Mouse (Mus musculus) hindbrain, postnatal 0 days (tissue): ENCODE measurements around the gene Sebox. TPM values are rescaled to one million over a fixed set of nuclear protein-coding genes. Genes with fewer than 3 reads are reported as not detected.

Source experiments
- ATAC-seq: fragments of 200-750 bp; cut with Nextera tagmentation; 2 replicates; pipeline ENCODE4 v1.8.0; 2017; ENCODE audit warnings: mild to moderate bottlenecking, moderate TSS enrichment, moderate library complexity
- DNase-seq: peaks from one replicate; pipeline ENCODE4 v3.0.0-alpha.2; 2015; ENCODE audit warnings: low spot score
- H3K27ac ChIP-seq: fragments of 300-500 bp; sonication (generic); 2 replicates; pipeline ENCODE4 v1.5.1; 2014; ENCODE audit warnings: mild to moderate bottlenecking
- H3K27me3 ChIP-seq: fragments of 300-500 bp; sonication (generic); 2 replicates; pipeline ENCODE4 v1.6.1; 2014; ENCODE audit warnings: low read length, mixed read lengths; ENCODE audit not compliant: insufficient read depth
- H3K36me3 ChIP-seq: fragments of 300-500 bp; sonication (generic); 2 replicates; pipeline ENCODE4 v1.6.1; 2014; ENCODE audit warnings: low read length, mixed read lengths; ENCODE audit not compliant: insufficient read depth
- H3K4me1 ChIP-seq: fragments of 300-500 bp; sonication (generic); 2 replicates; pipeline ENCODE4 v1.6.1; 2014; ENCODE audit warnings: antibody characterized with exemption, low read length, mixed read lengths; ENCODE audit not compliant: insufficient read depth
- H3K4me2 ChIP-seq: fragments of 300-500 bp; sonication (generic); 2 replicates; pipeline ENCODE4 v1.6.1; 2014; ENCODE audit warnings: low read depth, mild to moderate bottlenecking, low read length, moderate library complexity, mixed read lengths
- H3K4me3 ChIP-seq: fragments of 300-500 bp; sonication (generic); 2 replicates; pipeline ENCODE4 v1.5.1; 2014; ENCODE audit warnings: low read length
- H3K9ac ChIP-seq: fragments of 300-500 bp; sonication (generic); replicated peaks from 2 replicates; pipeline ENCODE4 v1.6.1; 2014; ENCODE audit warnings: mild to moderate bottlenecking, low read length, moderate library complexity, mixed read lengths
- H3K9me3 ChIP-seq: fragments of 300-500 bp; sonication (generic); 2 replicates; pipeline ENCODE4 v1.6.1; 2016; ENCODE audit warnings: low read length, mixed read lengths
- CTCF ChIP-seq: IDR thresholded peaks from 2 replicates; pipeline ENCODE4 v1.5.1; 2016; ENCODE audit warnings: antibody characterized with exemption, control low read depth, low read depth
- WGBS: fragments of 180-500 bp; shearing (Covaris S2); extraction: QIAGEN DNeasy Blood & Tissue Kit; methylation state at CpG from one replicate; pipeline ENCODE4 v1.1.7; 2014; 5-methylcytosine and 5-hydroxymethylcytosine counted together
- polyA plus RNA-seq: library from polyadenylated mRNA; unstranded; fragments of >200 nt; fragmentation: Nextera tagmentation; extraction: Ambion mirVana; gene quantifications from 2 replicates; pipeline ENCODE4 v1.2.1, GENCODE M21; 2015
- total RNA-seq: library from RNA; depleted of rRNA; stranded (reverse); fragments of >200 nt; gene quantifications from 2 replicates; pipeline ENCODE4 v1.2.3, GENCODE M21; 2014

Gene Sebox
- total and polyA plus RNA-seq, 2 experiments from 2014 or later: 0.15 to 0.78 TPM

- DNase-seq (no peak), ATAC-seq (no peak)
- Histone ChIP-seq H3K4me2 (peak overlapping the region; percentile 88), H3K27ac (no peak overlapping the region), H3K9me3 (no peaks in the 10 kb centered on the region), H3K27me3 (no peaks in the 10 kb centered on the region), H3K4me1 (peaks cover 21% of the 10 kb centered on the region; the same call in 1 of the 2 replicates), H3K9ac (no peak overlapping the region), H3K4me3 (peak overlapping the region; percentile 81), H3K36me3 (peaks cover 8% of the 10 kb centered on the region)
- TF ChIP-seq CTCF: peak; percentile 22
- 89% methylated on average over 4 of the region's 4 CpGs for WGBS
Observed at GRCm38 (mm10) chr11:78534516-78534915, 31.3 kb downstream of the Sebox start.

GRCm38 (mm10) chr11:78535376-78536079 is 32.3 kb downstream of the Sebox start:
- TF ChIP-seq CTCF: no peak
- peak; percentile 49 for DNase-seq
- under 1% methylated on average over 23 of the region's 23 CpGs for WGBS
- H3K4me3 ChIP-seq: peak overlapping the region; percentile 81
- peaks cover 21% of the 10 kb centered on the region; the same call in 1 of the 2 replicates for H3K4me1 ChIP-seq
- ATAC-seq: peak; percentile 68
- H3K27ac ChIP-seq: peak overlapping the region; percentile 91
- peak overlapping the region; percentile 88 for H3K4me2 ChIP-seq
- peaks cover 12% of the 10 kb centered on the region; the same call in 1 of the 2 replicates for H3K36me3 ChIP-seq
- no peaks in the 10 kb centered on the region for H3K9me3 ChIP-seq
- peak overlapping the region; percentile 71 for H3K9ac ChIP-seq
- H3K27me3 ChIP-seq: no peaks in the 10 kb centered on the region

DNA sequence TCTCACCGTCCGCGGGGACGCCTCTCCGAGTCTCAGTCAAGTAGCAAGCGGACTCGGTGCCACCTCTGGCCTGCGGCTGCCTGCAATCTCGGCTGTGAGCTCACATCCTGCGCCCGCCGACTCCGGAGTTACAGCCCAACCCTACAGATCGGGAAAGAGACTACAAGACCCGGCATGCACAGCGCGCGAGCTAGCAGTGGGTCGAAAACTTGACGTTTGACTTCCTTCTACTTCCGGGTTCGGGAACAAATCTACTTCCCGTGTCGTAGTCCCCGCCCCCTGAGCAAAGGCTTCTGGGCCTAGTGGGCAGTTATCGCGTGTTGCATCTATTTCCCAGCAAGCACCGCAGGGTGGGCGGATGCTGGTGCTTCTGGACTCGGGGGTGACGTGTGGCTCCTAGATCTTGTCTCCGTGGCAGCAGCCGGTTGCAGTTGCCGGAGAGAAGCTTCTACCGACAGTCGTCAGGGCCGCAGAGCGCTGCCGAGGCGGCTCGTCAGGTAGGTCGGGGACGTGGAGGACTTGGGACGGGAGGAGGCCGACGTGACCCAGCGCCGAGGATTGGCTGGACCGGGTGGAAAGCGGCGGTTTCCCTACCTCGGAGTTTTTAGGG is 32.9 kb downstream of the Sebox start, which contains the start of the genes Tnfaip1 and Ift20:
TSS of gene Tnfaip1 (minus strand) at position 253 of the 610 bp plus-strand sequence.
TSS of gene Ift20 (plus strand) at position 282 of the 610 bp plus-strand sequence.
- ATAC-seq (peak; percentile 98), DNase-seq (peak; percentile 99)
- H3K4me2 ChIP-seq: peak within 1 kb of the TSS; percentile 88
- peak within 1 kb of the TSS; percentile 81 for H3K4me3 ChIP-seq
- H3K4me1 ChIP-seq: peaks cover 21% of the 10 kb centered on the region; the same call in 1 of the 2 replicates
- H3K9ac ChIP-seq: peak within 1 kb of the TSS; percentile 75
- WGBS: under 1% methylated on average over 52 of the region's 52 CpGs
- peaks cover 13% of the 10 kb centered on the region; the same call in 1 of the 2 replicates for H3K36me3 ChIP-seq
- H3K27me3 ChIP-seq: no peaks in the 10 kb centered on the region
- H3K27ac ChIP-seq: peak within 1 kb of the TSS; percentile 91
- no peaks in the 10 kb centered on the region for H3K9me3 ChIP-seq
- TF ChIP-seq CTCF: peak; percentile 31

- H3K9ac ChIP-seq: peak overlapping the region; percentile 75
- WGBS: 2% methylated on average over 14 of the region's 14 CpGs
- 0 out of 2 replicates have a peak, but pooled peaks have one; percentile 0 for ATAC-seq
- TF ChIP-seq CTCF: no peak
- H3K9me3 ChIP-seq: no peaks in the 10 kb centered on the region
- no peaks in the 10 kb centered on the region for H3K27me3 ChIP-seq
- H3K36me3 ChIP-seq: peaks cover 16% of the 10 kb centered on the region; the same call in 1 of the 2 replicates
- DNase-seq: no peak
- H3K4me3 ChIP-seq: peak overlapping the region; percentile 81
- H3K4me1 ChIP-seq: peaks cover 21% of the 10 kb centered on the region; the same call in 1 of the 2 replicates
- H3K4me2 ChIP-seq: peak overlapping the region; percentile 86
- peak overlapping the region; percentile 86 for H3K27ac ChIP-seq
Observed at GRCm38 (mm10) chr11:78536690-78537084, 33.4 kb downstream of the Sebox start.

GRCm38 (mm10) chr11:78540358-78540757 is 37.1 kb downstream of the Sebox start:
- Histone ChIP-seq H3K27ac (no peak overlapping the region), H3K9me3 (no peaks in the 10 kb centered on the region), H3K4me2 (no peak overlapping the region), H3K4me1 (peaks cover 14% of the 10 kb centered on the region; the same call in 1 of the 2 replicates), H3K36me3 (peaks cover 16% of the 10 kb centered on the region; the same call in 1 of the 2 replicates), H3K9ac (no peak overlapping the region), H3K4me3 (no peak overlapping the region), H3K27me3 (no peaks in the 10 kb centered on the region)
- 89% methylated on average over 3 of the region's 3 CpGs for WGBS
- no peak for DNase-seq
- no peak for TF ChIP-seq CTCF
- ATAC-seq: no peak

DNA sequence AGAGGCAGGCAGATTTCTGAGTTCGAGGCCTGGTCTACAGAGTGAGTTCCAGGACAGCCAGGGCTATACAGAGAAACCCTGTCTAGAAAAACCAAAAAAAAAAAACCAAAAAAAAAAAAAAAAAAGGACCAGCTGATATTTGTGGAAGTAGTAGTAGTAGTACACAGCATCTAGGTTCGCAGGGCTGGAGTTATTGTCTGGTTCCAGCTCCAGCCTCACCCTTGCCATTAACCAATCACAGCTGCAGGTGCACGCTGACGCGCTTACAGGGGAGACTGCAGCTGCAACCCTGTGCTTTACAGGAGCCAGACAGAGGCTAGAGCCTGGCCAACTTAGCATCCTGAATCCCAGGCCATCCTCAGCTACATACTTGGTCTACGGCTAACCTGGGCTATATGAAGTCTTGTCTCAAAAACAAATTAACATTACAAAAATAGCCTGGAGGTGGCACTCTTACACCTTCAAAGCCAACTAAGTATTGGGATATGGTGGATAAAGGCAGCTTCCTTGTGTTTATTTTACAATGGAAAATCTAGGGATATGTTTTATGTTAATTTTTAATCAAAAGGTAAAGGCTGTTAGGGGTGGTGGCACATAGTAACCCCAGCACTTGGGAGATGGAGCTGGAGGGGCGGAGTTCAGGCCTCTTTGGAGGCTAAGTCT is 41.3 kb downstream of the Sebox start:
- ATAC-seq (no peak), DNase-seq (peak; percentile 50)
- H3K4me2 ChIP-seq: no peak overlapping the region
- 0 out of 2 replicates have a peak, but pooled peaks cover 5% of the 10 kb centered on the region for H3K4me1 ChIP-seq
- H3K27me3 ChIP-seq: no peaks in the 10 kb centered on the region
- H3K4me3 ChIP-seq: no peak overlapping the region
- H3K9me3 ChIP-seq: no peaks in the 10 kb centered on the region
- H3K9ac ChIP-seq: no peak overlapping the region
- TF ChIP-seq CTCF: peak; percentile 43
- peaks cover 16% of the 10 kb centered on the region; the same call in 1 of the 2 replicates for H3K36me3 ChIP-seq
- no peak overlapping the region for H3K27ac ChIP-seq
- WGBS: 95% methylated on average over 7 of the region's 7 CpGs
